Mouse (Mus musculus) lung, embryonic 15.5 days (tissue): ENCODE results near the gene Gtf2i. TPM values are rescaled to one million over a fixed set of nuclear protein-coding genes. Genes with fewer than 3 reads are reported as not detected.
A peak's percentile ranks its signal among the peaks of the same experiment; 100 is the strongest.
"Not testable (repeated sequence)": the region's sequence is repeated elsewhere in the genome, so short reads cannot be mapped to it uniquely, and the experiment has no call there.

Experiments used
- ATAC-seq: fragments of 200-750 bp; cut with Nextera tagmentation; 2 replicates; pipeline ENCODE4 v1.8.0; 2017; ENCODE audit warnings: moderate number of reproducible peaks, borderline replicate concordance; ENCODE audit not compliant: low FRiP score, low TSS enrichment; ENCODE audit errors: extremely low read depth
- H3K27ac ChIP-seq: fragments of 300-500 bp; sonication (generic); 2 replicates; pipeline ENCODE4 v1.5.1; 2015; ENCODE audit warnings: moderate library complexity, mild to moderate bottlenecking, inconsistent platforms
- H3K27me3 ChIP-seq: fragments of 300-500 bp; sonication (generic); 2 replicates; pipeline ENCODE4 v1.6.1; 2015; ENCODE audit warnings: inconsistent platforms
- H3K36me3 ChIP-seq: fragments of 300-500 bp; sonication (generic); 2 replicates; pipeline ENCODE4 v1.6.1; 2015; ENCODE audit warnings: inconsistent platforms
- H3K4me1 ChIP-seq: fragments of 300-500 bp; sonication (generic); 2 replicates; pipeline ENCODE4 v1.6.1; 2015; ENCODE audit warnings: inconsistent platforms
- H3K4me2 ChIP-seq: fragments of 300-500 bp; sonication (generic); 2 replicates; pipeline ENCODE4 v1.6.1; 2015; ENCODE audit warnings: inconsistent platforms, mild to moderate bottlenecking, moderate library complexity
- H3K4me3 ChIP-seq: fragments of 300-500 bp; sonication (generic); 2 replicates; pipeline ENCODE4 v1.5.1; 2015; ENCODE audit warnings: mild to moderate bottlenecking, inconsistent platforms
- H3K9ac ChIP-seq: fragments of 300-500 bp; sonication (generic); 2 replicates; pipeline ENCODE4 v1.6.1; 2015; ENCODE audit warnings: inconsistent platforms
- H3K9me3 ChIP-seq: fragments of 300-500 bp; sonication (generic); 2 replicates; pipeline ENCODE4 v1.6.1; 2016; ENCODE audit warnings: inconsistent platforms
- WGBS: fragments of 180-500 bp; shearing (Covaris S2); methylation state at CpG from one replicate; pipeline ENCODE4 v1.1.7; 2015; 5-methylcytosine and 5-hydroxymethylcytosine counted together
- polyA plus RNA-seq: library from polyadenylated mRNA; unstranded; fragments of >200 nt; fragmentation: Nextera tagmentation; extraction: Ambion mirVana; gene quantifications from 2 replicates; pipeline ENCODE4 v1.2.1, GENCODE M21; 2015

Gene Gtf2i
- 160 and 168 TPM in 2 replicates for polyA plus RNA-seq

- Histone ChIP-seq H3K4me3 (peak within 1 kb of the TSS; percentile 77), H3K27ac (peak within 1 kb of the TSS; percentile 100), H3K9me3 (no peaks in the 10 kb centered on the region), H3K36me3 (peaks cover 12% of the 10 kb centered on the region), H3K9ac (peak within 1 kb of the TSS; percentile 98), H3K4me1 (peaks cover 44% of the 10 kb centered on the region), H3K4me2 (peak within 1 kb of the TSS; percentile 69), H3K27me3 (no peaks in the 10 kb centered on the region)
- WGBS: under 1% methylated on average over 40 of the region's 40 CpGs
- ATAC-seq: peak; percentile 94
Observed at GRCm38 (mm10) chr5:134314688-134315622, at the start of gene Gtf2i. Gene Gtf2i (minus strand): TSS chr5:134314760.

GRCm38 (mm10) chr5:134359101-134359500 is 44.5 kb upstream of the Gtf2i start:
- Histone ChIP-seq H3K9me3 (no peaks in the 10 kb centered on the region), H3K36me3 (peaks cover 53% of the 10 kb centered on the region), H3K4me2 (no peak overlapping the region), H3K4me3 (no peak overlapping the region), H3K27me3 (no peaks in the 10 kb centered on the region), H3K4me1 (no peaks in the 10 kb centered on the region), H3K9ac (no peak overlapping the region), H3K27ac (no peak overlapping the region)
- ATAC-seq: no peak
- 85% methylated on average over 4 of the region's 4 CpGs for WGBS

- H3K4me2 ChIP-seq, H3K27ac ChIP-seq, H3K4me1 ChIP-seq, H3K27me3 ChIP-seq, ATAC-seq, H3K4me3 ChIP-seq, H3K9ac ChIP-seq, H3K9me3 ChIP-seq: not testable (repeated sequence)
- peaks cover 34% of the 10 kb centered on the region for H3K36me3 ChIP-seq
- 91% methylated on average over 4 of the region's 4 CpGs for WGBS
Observed at GRCm38 (mm10) chr5:134355372-134355771, 40.8 kb upstream of the Gtf2i start.

GRCm38 (mm10) chr5:134353117-134353516 is 38.6 kb upstream of the Gtf2i start:
- Histone ChIP-seq H3K4me3 (no peak overlapping the region), H3K4me2 (no peak overlapping the region), H3K27ac (no peak overlapping the region), H3K27me3 (no peaks in the 10 kb centered on the region), H3K36me3 (peaks cover 12% of the 10 kb centered on the region), H3K9ac (no peak overlapping the region), H3K4me1 (0 out of 2 replicates have a peak, but pooled peaks cover 6% of the 10 kb centered on the region), H3K9me3 (no peaks in the 10 kb centered on the region)
- 59% methylated on average over 4 of the region's 4 CpGs for WGBS
- ATAC-seq: no peak

- Histone ChIP-seq H3K9me3 (no peaks in the 10 kb centered on the region), H3K9ac (no peak overlapping the region), H3K27ac (no peak overlapping the region), H3K4me2 (no peak overlapping the region), H3K36me3 (peaks cover 7% of the 10 kb centered on the region), H3K27me3 (no peaks in the 10 kb centered on the region), H3K4me1 (0 out of 2 replicates have a peak, but pooled peaks cover 6% of the 10 kb centered on the region), H3K4me3 (no peak overlapping the region)
- ATAC-seq: 0 out of 2 replicates have a peak, but pooled peaks have one; percentile 7
- 43% methylated on average over 3 of the region's 3 CpGs for WGBS
Observed at GRCm38 (mm10) chr5:134352527-134353001, 38.0 kb upstream of the Gtf2i start.

- WGBS: 8% methylated on average over 10 of the region's 10 CpGs
- no peak overlapping the region for H3K27ac ChIP-seq
- no peak overlapping the region for H3K9ac ChIP-seq
- no peak overlapping the region for H3K4me3 ChIP-seq
- no peaks in the 10 kb centered on the region for H3K27me3 ChIP-seq
- no peaks in the 10 kb centered on the region for H3K9me3 ChIP-seq
- peak overlapping the region; percentile 34 for H3K4me2 ChIP-seq
- peak; percentile 75; the same call in 1 of the 2 replicates for ATAC-seq
- H3K4me1 ChIP-seq: 0 out of 2 replicates have a peak, but pooled peaks cover 6% of the 10 kb centered on the region
- H3K36me3 ChIP-seq: no peaks in the 10 kb centered on the region
Observed at GRCm38 (mm10) chr5:134350660-134351059, 36.1 kb upstream of the Gtf2i start.

- H3K9ac ChIP-seq: no peak overlapping the region
- H3K27me3 ChIP-seq: no peaks in the 10 kb centered on the region
- H3K4me3 ChIP-seq: no peak overlapping the region
- H3K4me1 ChIP-seq: 0 out of 2 replicates have a peak, but pooled peaks cover 6% of the 10 kb centered on the region
- no peak overlapping the region for H3K27ac ChIP-seq
- 75% methylated on average over 2 of the region's 2 CpGs for WGBS
- no peaks in the 10 kb centered on the region for H3K9me3 ChIP-seq
- no peaks in the 10 kb centered on the region for H3K36me3 ChIP-seq
- no peak overlapping the region for H3K4me2 ChIP-seq
- ATAC-seq: no peak
Observed at GRCm38 (mm10) chr5:134347066-134347465, 32.5 kb upstream of the Gtf2i start.

GRCm38 (mm10) chr5:134345449-134345848 is 30.9 kb upstream of the Gtf2i start:
- 74% methylated on average over 9 of the region's 9 CpGs for WGBS
- Histone ChIP-seq H3K27ac (no peak overlapping the region), H3K4me1 (0 out of 2 replicates have a peak, but pooled peaks cover 1% of the 10 kb centered on the region), H3K4me3 (no peak overlapping the region), H3K36me3 (no peaks in the 10 kb centered on the region), H3K9me3 (no peaks in the 10 kb centered on the region), H3K4me2 (no peak overlapping the region), H3K9ac (no peak overlapping the region), H3K27me3 (no peaks in the 10 kb centered on the region)
- ATAC-seq: no peak

- H3K27me3 ChIP-seq: no peaks in the 10 kb centered on the region
- ATAC-seq: no peak
- no peaks in the 10 kb centered on the region for H3K4me1 ChIP-seq
- no peak overlapping the region for H3K4me3 ChIP-seq
- no peak overlapping the region for H3K9ac ChIP-seq
- H3K9me3 ChIP-seq: no peaks in the 10 kb centered on the region
- no peak overlapping the region for H3K4me2 ChIP-seq
- no peak overlapping the region for H3K27ac ChIP-seq
- H3K36me3 ChIP-seq: no peaks in the 10 kb centered on the region
- 73% methylated on average over 8 of the region's 8 CpGs for WGBS
Observed at GRCm38 (mm10) chr5:134344076-134344475, 29.5 kb upstream of the Gtf2i start.

GRCm38 (mm10) chr5:134343530-134343929 is 29.0 kb upstream of the Gtf2i start:
- not testable (repeated sequence) for H3K27me3 ChIP-seq, H3K36me3 ChIP-seq, H3K9ac ChIP-seq, H3K4me3 ChIP-seq, ATAC-seq, H3K9me3 ChIP-seq, H3K4me2 ChIP-seq, H3K27ac ChIP-seq, H3K4me1 ChIP-seq
- WGBS: 93% methylated on average over 3 of the region's 4 CpGs

GRCm38 (mm10) chr5:134342503-134343205 is 28.1 kb upstream of the Gtf2i start:
- no peak overlapping the region for H3K4me3 ChIP-seq
- peak overlapping the region; percentile 3; the same call in 1 of the 2 replicates for H3K4me2 ChIP-seq
- H3K9ac ChIP-seq: no peak overlapping the region
- no peaks in the 10 kb centered on the region for H3K36me3 ChIP-seq
- ATAC-seq: 0 out of 2 replicates have a peak, but pooled peaks have one; percentile 44
- H3K27me3 ChIP-seq: no peaks in the 10 kb centered on the region
- no peaks in the 10 kb centered on the region for H3K4me1 ChIP-seq
- peak overlapping the region; percentile 25 for H3K27ac ChIP-seq
- 61% methylated on average over 18 of the region's 18 CpGs for WGBS
- no peaks in the 10 kb centered on the region for H3K9me3 ChIP-seq
